23 mouse cellular contexts compared by ENCODE assay signal in genomic region chr1:127397396-127397795, GRCm38 (mm10).
DNase-seq lines count a peak whose midpoint lies in the region; ATAC-seq and TF ChIP-seq lines count a peak whose summit lies in the region.
"Had no signal": no experiment of that assay in that cellular context is flagged by ENCODE, and none has a peak within 500 bp of the region (broad histone marks: within the 10 kb centered on the region; RNA-seq: fewer than 3 reads in every experiment).

No protein-coding gene starts in this region.

- no peaks in the 10 kb centered on the region for H3K79me2 ChIP-seq in liver, adult 2 months (ENCODE audit: control insufficient read depth, insufficient read depth, low read length)

- H3K27me3 ChIP-seq in liver, adult 2 months (ENCODE audit: control insufficient read depth, insufficient read depth, low read length): no peaks in the 10 kb centered on the region
- no peaks in the 10 kb centered on the region for H3K27me3 ChIP-seq in liver, embryonic 11.5 days (replicated peaks; ENCODE audit: control insufficient read depth, insufficient read depth, low read length)
- H3K27me3 ChIP-seq in kidney, adult 2 months (replicated peaks; ENCODE audit: control insufficient read depth, insufficient read depth, low read length): no peaks in the 10 kb centered on the region
- no peaks in the 10 kb centered on the region for H3K27me3 ChIP-seq in stomach, embryonic 15.5 days (replicated peaks)
- H3K27me3 ChIP-seq in embryonic facial prominence, embryonic 10.5 days (replicated peaks; ENCODE audit: low read depth, poor library complexity, severe bottlenecking): no peaks in the 10 kb centered on the region
- H3K27me3 ChIP-seq: embryonic facial prominence, embryonic 13.5 days; forebrain, embryonic 12.5 days; limb, embryonic 15.5 days had no signal

- peak overlapping the region; percentile 58 for H3K27ac ChIP-seq in liver, adult 2 months (replicated peaks; ENCODE audit: insufficient read depth, low read depth, low read length)
- no peak overlapping the region for H3K27ac ChIP-seq in liver, embryonic 11.5 days (ENCODE audit: low read depth, low read length)
- peak overlapping the region; percentile 82 for H3K27ac ChIP-seq in kidney, adult 2 months (ENCODE audit: insufficient read depth, low read depth, low read length)
- no peak overlapping the region for H3K27ac ChIP-seq in stomach, embryonic 15.5 days
- H3K27ac ChIP-seq in embryonic facial prominence, embryonic 10.5 days (replicated peaks): no peak overlapping the region
- H3K27ac ChIP-seq: embryonic facial prominence, embryonic 13.5 days; forebrain, embryonic 12.5 days; gastrocnemius, adult 2 months; heart, embryonic 10.5 days; hindbrain, postnatal 0 days; left cerebral cortex, adult 2 months; limb, embryonic 15.5 days had no signal

- H3K4me2 ChIP-seq in liver, embryonic 11.5 days: no peak overlapping the region
- H3K4me2 ChIP-seq in stomach, embryonic 15.5 days: peak overlapping the region; percentile 21
- H3K4me2 ChIP-seq: embryonic facial prominence, embryonic 13.5 days; forebrain, embryonic 12.5 days; limb, embryonic 15.5 days; lung, embryonic 14.5 days had no signal

- H3K9me3 ChIP-seq in liver, embryonic 11.5 days (ENCODE audit: control insufficient read depth, low read length): no peaks in the 10 kb centered on the region
- H3K9me3 ChIP-seq in stomach, embryonic 15.5 days: no peaks in the 10 kb centered on the region
- no peaks in the 10 kb centered on the region for H3K9me3 ChIP-seq in embryonic facial prominence, embryonic 10.5 days
- H3K9me3 ChIP-seq: embryonic facial prominence, embryonic 13.5 days; forebrain, embryonic 12.5 days; heart, embryonic 10.5 days; limb, embryonic 15.5 days had no signal

- DNase-seq in liver, adult 2 months (ENCODE audit: extremely low read depth, low read depth, low spot score): peak; percentile 70
- DNase-seq in liver, embryonic 11.5 days (ENCODE audit: low spot score): no peak
- peak; percentile 95 for DNase-seq in kidney, adult 2 months
- peak; percentile 60 for DNase-seq in kidney, postnatal 10 days
- DNase-seq in adrenal gland, adult (ENCODE audit: inconsistent age in 2 of 2, low spot score in 1 of 2): no peak
- DNase-seq in urinary bladder, postnatal 36 days (ENCODE audit: low spot score in 2 of 2): no peak
- DNase-seq in embryonic facial prominence, embryonic 10.5 days (ENCODE audit: low spot score): no peak
- DNase-seq: cerebellum, adult 11-12 months; cerebellum, postnatal 10 days; gastrocnemius, adult 2 months; left cerebral cortex, postnatal 4 days; lung, embryonic 14.5 days; midbrain, embryonic 14.5 days; spleen, adult 18-20 months; thymus, postnatal 25 days had no signal

- TF ChIP-seq CTCF in liver, adult 2 months (IDR thresholded peaks at IDR 0.05; ENCODE audit: low read depth, low read length): no peak
- TF ChIP-seq CTCF in kidney, adult 2 months (conservative IDR thresholded peaks at IDR 0.05; ENCODE audit: insufficient read depth, insufficient read length, low read depth, low read length): no peak

- H3K4me3 ChIP-seq in liver, adult 2 months (ENCODE audit: insufficient read depth, low read depth, low read length): no peak overlapping the region
- H3K4me3 ChIP-seq in liver, embryonic 11.5 days (ENCODE audit: low read depth, low read length): no peak overlapping the region
- H3K4me3 ChIP-seq in kidney, adult 2 months (ENCODE audit: insufficient read depth, low read depth, low read length): no peak overlapping the region
- H3K4me3 ChIP-seq in stomach, embryonic 15.5 days (replicated peaks): no peak overlapping the region
- no peak overlapping the region for H3K4me3 ChIP-seq in embryonic facial prominence, embryonic 10.5 days
- H3K4me3 ChIP-seq: embryonic facial prominence, embryonic 13.5 days; erythroblast, embryonic 14.5 days; forebrain, embryonic 12.5 days; gastrocnemius, adult 2 months; heart, embryonic 10.5 days; left cerebral cortex, adult 2 months; limb, embryonic 15.5 days had no signal

- H3K4me1 ChIP-seq in liver, adult 2 months (ENCODE audit: control insufficient read depth, insufficient read depth, low read length): peaks cover 7% of the 10 kb centered on the region; the same call in 1 of the 2 replicates
- H3K4me1 ChIP-seq in liver, embryonic 11.5 days (replicated peaks; ENCODE audit: control insufficient read depth, insufficient read depth, low read length): no peaks in the 10 kb centered on the region; the same call in 1 of the 2 replicates
- peaks cover 41% of the 10 kb centered on the region for H3K4me1 ChIP-seq in kidney, adult 2 months (ENCODE audit: control insufficient read depth, insufficient read depth, low read length)
- no peaks in the 10 kb centered on the region for H3K4me1 ChIP-seq in stomach, embryonic 15.5 days
- H3K4me1 ChIP-seq in embryonic facial prominence, embryonic 10.5 days: peaks cover 8% of the 10 kb centered on the region; the same call in 1 of the 2 replicates
- H3K4me1 ChIP-seq: forebrain, embryonic 12.5 days; heart, embryonic 10.5 days had no signal

- peak overlapping the region; percentile 49; the same call in 1 of the 2 replicates for H3K9ac ChIP-seq in liver, adult 2 months (ENCODE audit: low read depth, low read length)
- no peak overlapping the region for H3K9ac ChIP-seq in liver, embryonic 11.5 days (ENCODE audit: low read depth, low read length)
- H3K9ac ChIP-seq in stomach, embryonic 15.5 days: no peak overlapping the region
- H3K9ac ChIP-seq: embryonic facial prominence, embryonic 13.5 days; forebrain, embryonic 12.5 days; limb, embryonic 15.5 days; lung, embryonic 14.5 days had no signal

- ATAC-seq in liver, embryonic 11.5 days (replicated peaks; ENCODE audit: low FRiP score): no peak
- ATAC-seq in stomach, embryonic 15.5 days (ENCODE audit: insufficient read depth, low FRiP score, low read depth): no peak
- ATAC-seq: hindbrain, postnatal 0 days had no signal

- no peak for TF ChIP-seq POLR2A in liver, adult 2 months (IDR thresholded peaks at IDR 0.05; ENCODE audit: extremely low read depth, insufficient read depth, low read length)
- TF ChIP-seq POLR2A in kidney, adult 2 months (IDR thresholded peaks at IDR 0.05; ENCODE audit: low read depth, low read length): no peak

- 21% methylated on average over 13 of the region's 13 CpGs for WGBS in liver, adult 2 months
- 83% methylated on average over 13 of the region's 13 CpGs for WGBS in liver, embryonic 11.5 days
- WGBS in kidney, adult 2 months: 33% methylated on average over 13 of the region's 13 CpGs
- WGBS in stomach, embryonic 15.5 days: 69% methylated on average over 13 of the region's 13 CpGs
- 75% methylated on average over 13 of the region's 13 CpGs for WGBS in embryonic facial prominence, embryonic 10.5 days

- H3K36me3 ChIP-seq in liver, adult 2 months (ENCODE audit: control insufficient read depth, insufficient read depth, low read length): no peaks in the 10 kb centered on the region
- H3K36me3 ChIP-seq in liver, embryonic 11.5 days (ENCODE audit: control insufficient read depth, insufficient read depth, low read length): no peaks in the 10 kb centered on the region
- H3K36me3 ChIP-seq in kidney, adult 2 months (ENCODE audit: control insufficient read depth, insufficient read depth, low read length): no peaks in the 10 kb centered on the region
- H3K36me3 ChIP-seq in stomach, embryonic 15.5 days: no peaks in the 10 kb centered on the region
- peaks cover 31% of the 10 kb centered on the region for H3K36me3 ChIP-seq in embryonic facial prominence, embryonic 10.5 days (replicated peaks)

Comparison
In these comparisons a context has a peak if more than half of its experiments do, and no peak if none do; other contexts are left out.
1. DNase-seq: peak in liver, adult 2 months (single experiment), kidney, adult 2 months (single experiment) and kidney, postnatal 10 days (single experiment); none in liver, embryonic 11.5 days (single experiment), adrenal gland, adult (0 of 2), urinary bladder, postnatal 36 days (0 of 2) and embryonic facial prominence, embryonic 10.5 days (single experiment).
2. H3K27ac ChIP-seq: peak in liver, adult 2 months (single experiment) and kidney, adult 2 months (single experiment); none in liver, embryonic 11.5 days (single experiment), stomach, embryonic 15.5 days (single experiment) and embryonic facial prominence, embryonic 10.5 days (single experiment).